ENCODE assay signal across 26 mouse cellular contexts in genomic region chr3:80255304-80255703, GRCm38 (mm10).
"Had no signal": no experiment of that assay in that cellular context is flagged by ENCODE, and none has a peak within 500 bp of the region (broad histone marks: within the 10 kb centered on the region; RNA-seq: fewer than 3 reads in every experiment).

No protein-coding gene starts in this region.

- H3K9ac ChIP-seq: heart, embryonic 13.5 days; heart, embryonic 15.5 days; hindbrain, embryonic 12.5 days; hindbrain, embryonic 15.5 days; kidney, embryonic 15.5 days; limb, embryonic 13.5 days; limb, embryonic 15.5 days; liver, embryonic 12.5 days; liver, embryonic 14.5 days had no signal

- H3K4me2 ChIP-seq: heart, embryonic 11.5 days; heart, embryonic 13.5 days; heart, embryonic 15.5 days; hindbrain, embryonic 12.5 days; hindbrain, embryonic 15.5 days; kidney, embryonic 15.5 days; limb, embryonic 13.5 days; limb, embryonic 15.5 days; liver, embryonic 12.5 days had no signal

- H3K4me3 ChIP-seq: heart, adult 2 months; heart, embryonic 13.5 days; heart, embryonic 15.5 days; hindbrain, embryonic 12.5 days; hindbrain, embryonic 15.5 days; kidney, embryonic 15.5 days; limb, embryonic 13.5 days; limb, embryonic 15.5 days; liver, embryonic 12.5 days had no signal

- H3K9me3 ChIP-seq: heart, embryonic 13.5 days; heart, embryonic 15.5 days; hindbrain, embryonic 12.5 days; hindbrain, embryonic 15.5 days; kidney, embryonic 15.5 days; limb, embryonic 13.5 days; limb, embryonic 15.5 days; liver, embryonic 12.5 days had no signal

- H3K27ac ChIP-seq: heart, adult 2 months; heart, embryonic 13.5 days; heart, embryonic 15.5 days; hindbrain, embryonic 12.5 days; hindbrain, embryonic 15.5 days; hindbrain, postnatal 0 days; kidney, embryonic 15.5 days; kidney, postnatal 0 days; limb, embryonic 13.5 days; limb, embryonic 15.5 days; liver, embryonic 12.5 days; liver, embryonic 14.5 days had no signal

- H3K4me1 ChIP-seq: heart, embryonic 13.5 days; heart, embryonic 15.5 days; hindbrain, embryonic 12.5 days; hindbrain, embryonic 15.5 days; kidney, embryonic 15.5 days; limb, embryonic 13.5 days; limb, embryonic 15.5 days; liver, embryonic 12.5 days had no signal

- H3K36me3 ChIP-seq: heart, embryonic 13.5 days; heart, embryonic 15.5 days; hindbrain, embryonic 12.5 days; hindbrain, embryonic 15.5 days; kidney, embryonic 15.5 days; limb, embryonic 13.5 days; limb, embryonic 15.5 days; liver, embryonic 12.5 days had no signal

- ATAC-seq: hindbrain, postnatal 0 days; intestine, embryonic 16.5 days; liver, embryonic 12.5 days had no signal

- H3K27me3 ChIP-seq: heart, embryonic 13.5 days; heart, embryonic 15.5 days; hindbrain, embryonic 12.5 days; hindbrain, embryonic 15.5 days; kidney, embryonic 15.5 days; limb, embryonic 13.5 days; limb, embryonic 15.5 days; liver, embryonic 12.5 days had no signal

- DNase-seq: gastrocnemius, postnatal 14 days; gastrocnemius, postnatal 36 days; heart, adult 11 months; heart, adult 2 months; heart, postnatal 14 days; heart, postnatal 36 days; kidney, adult 11 months; kidney, adult 2 months; kidney, adult 9 months; kidney, postnatal 14 days; kidney, postnatal 36 days; layer of hippocampus, postnatal 36 days; left cerebral cortex, postnatal 4 days had no signal
